Mouse (Mus musculus): Measurements from ENCODE around the gene Itprid2. TPM values are rescaled to one million over a fixed set of nuclear protein-coding genes. Genes with fewer than 3 reads are reported as not detected.

The Itprid2 gene
- polyA plus RNA-seq, 1 experiment from 2014 or later: 5.1 TPM

GRCm38 (mm10) chr2:79683258-79683657, 48.1 kb downstream of the Itprid2 start:
- H3K4me1 ChIP-seq (ENCODE audit: control insufficient read depth, insufficient read depth, low read length): no peaks in the 10 kb centered on the region
- H3K27me3 ChIP-seq (ENCODE audit: control insufficient read depth, insufficient read depth, low read length): no peaks in the 10 kb centered on the region
- no peak overlapping the region for H3K4me3 ChIP-seq (replicated peaks; ENCODE audit: low read depth, low read length)
- no peak overlapping the region for H3K4me2 ChIP-seq (ENCODE audit: low read length)
- DNase-seq (no peak), ATAC-seq (ENCODE audit: low FRiP score, low TSS enrichment) (no peak)
- 82% methylated on average over 4 of the region's 4 CpGs for WGBS
- no peaks in the 10 kb centered on the region for H3K9me3 ChIP-seq (ENCODE audit: control insufficient read depth, low read length)
- no peak overlapping the region for H3K27ac ChIP-seq (replicated peaks; ENCODE audit: low read depth, low read length)
- H3K9ac ChIP-seq (replicated peaks; ENCODE audit: low read length): no peak overlapping the region
- no peaks in the 10 kb centered on the region for H3K36me3 ChIP-seq (ENCODE audit: control insufficient read depth, insufficient read depth, low read length)

- DNase-seq (no peak), ATAC-seq (ENCODE audit: low FRiP score, low TSS enrichment) (no peak)
- no peak overlapping the region for H3K27ac ChIP-seq (replicated peaks; ENCODE audit: low read depth, low read length)
- H3K9me3 ChIP-seq (ENCODE audit: control insufficient read depth, low read length): no peaks in the 10 kb centered on the region
- H3K27me3 ChIP-seq (ENCODE audit: control insufficient read depth, insufficient read depth, low read length): no peaks in the 10 kb centered on the region
- H3K4me3 ChIP-seq (replicated peaks; ENCODE audit: low read depth, low read length): no peak overlapping the region
- H3K4me1 ChIP-seq (ENCODE audit: control insufficient read depth, insufficient read depth, low read length): no peaks in the 10 kb centered on the region
- no peak overlapping the region for H3K4me2 ChIP-seq (ENCODE audit: low read length)
- WGBS: 86% methylated on average over 3 of the region's 3 CpGs
- H3K9ac ChIP-seq (replicated peaks; ENCODE audit: low read length): no peak overlapping the region
- H3K36me3 ChIP-seq (ENCODE audit: control insufficient read depth, insufficient read depth, low read length): no peaks in the 10 kb centered on the region
Measured at GRCm38 (mm10) chr2:79690838-79691237, 55.7 kb downstream of the Itprid2 start.

GRCm38 (mm10) chr2:79695190-79695589, 60.0 kb downstream of the Itprid2 start:
- Histone ChIP-seq H3K4me2 (ENCODE audit: low read length) (no peak overlapping the region), H3K36me3 (ENCODE audit: control insufficient read depth, insufficient read depth, low read length) (no peaks in the 10 kb centered on the region), H3K27ac (replicated peaks; ENCODE audit: low read depth, low read length) (no peak overlapping the region), H3K4me1 (ENCODE audit: control insufficient read depth, insufficient read depth, low read length) (no peaks in the 10 kb centered on the region), H3K27me3 (ENCODE audit: control insufficient read depth, insufficient read depth, low read length) (no peaks in the 10 kb centered on the region), H3K4me3 (replicated peaks; ENCODE audit: low read depth, low read length) (no peak overlapping the region), H3K9ac (replicated peaks; ENCODE audit: low read length) (no peak overlapping the region), H3K9me3 (ENCODE audit: control insufficient read depth, low read length) (no peaks in the 10 kb centered on the region)
- ATAC-seq (ENCODE audit: low FRiP score, low TSS enrichment): no peak
- WGBS: 93% methylated on average over 4 of the region's 4 CpGs
- DNase-seq: no peak

GRCm38 (mm10) chr2:79695939-79696338, 60.8 kb downstream of the Itprid2 start:
- Histone ChIP-seq H3K36me3 (ENCODE audit: control insufficient read depth, insufficient read depth, low read length) (no peaks in the 10 kb centered on the region), H3K27me3 (ENCODE audit: control insufficient read depth, insufficient read depth, low read length) (no peaks in the 10 kb centered on the region), H3K9me3 (ENCODE audit: control insufficient read depth, low read length) (no peaks in the 10 kb centered on the region), H3K4me3 (replicated peaks; ENCODE audit: low read depth, low read length) (no peak overlapping the region), H3K9ac (replicated peaks; ENCODE audit: low read length) (no peak overlapping the region), H3K27ac (replicated peaks; ENCODE audit: low read depth, low read length) (no peak overlapping the region), H3K4me2 (ENCODE audit: low read length) (no peak overlapping the region), H3K4me1 (ENCODE audit: control insufficient read depth, insufficient read depth, low read length) (no peaks in the 10 kb centered on the region)
- DNase-seq (no peak), ATAC-seq (ENCODE audit: low FRiP score, low TSS enrichment) (no peak)
- 92% methylated on average over 12 of the region's 12 CpGs for WGBS

- no peak overlapping the region for H3K27ac ChIP-seq (replicated peaks; ENCODE audit: low read depth, low read length)
- H3K27me3 ChIP-seq (ENCODE audit: control insufficient read depth, insufficient read depth, low read length): no peaks in the 10 kb centered on the region
- no peak overlapping the region for H3K4me2 ChIP-seq (ENCODE audit: low read length)
- no peak overlapping the region for H3K9ac ChIP-seq (replicated peaks; ENCODE audit: low read length)
- no peaks in the 10 kb centered on the region for H3K9me3 ChIP-seq (ENCODE audit: control insufficient read depth, low read length)
- H3K4me1 ChIP-seq (ENCODE audit: control insufficient read depth, insufficient read depth, low read length): no peaks in the 10 kb centered on the region
- no peak for DNase-seq
- H3K4me3 ChIP-seq (replicated peaks; ENCODE audit: low read depth, low read length): no peak overlapping the region
- ATAC-seq (ENCODE audit: low FRiP score, low TSS enrichment): no peak
- 89% methylated on average over 10 of the region's 10 CpGs for WGBS
- no peaks in the 10 kb centered on the region for H3K36me3 ChIP-seq (ENCODE audit: control insufficient read depth, insufficient read depth, low read length)
Measured at GRCm38 (mm10) chr2:79696478-79697230, 61.5 kb downstream of the Itprid2 start.

GRCm38 (mm10) chr2:79698166-79698565, 63.0 kb downstream of the Itprid2 start:
- Histone ChIP-seq H3K4me2 (ENCODE audit: low read length) (no peak overlapping the region), H3K27ac (replicated peaks; ENCODE audit: low read depth, low read length) (no peak overlapping the region), H3K9me3 (ENCODE audit: control insufficient read depth, low read length) (no peaks in the 10 kb centered on the region), H3K4me3 (replicated peaks; ENCODE audit: low read depth, low read length) (no peak overlapping the region), H3K4me1 (ENCODE audit: control insufficient read depth, insufficient read depth, low read length) (no peaks in the 10 kb centered on the region), H3K27me3 (ENCODE audit: control insufficient read depth, insufficient read depth, low read length) (no peaks in the 10 kb centered on the region), H3K36me3 (ENCODE audit: control insufficient read depth, insufficient read depth, low read length) (no peaks in the 10 kb centered on the region), H3K9ac (replicated peaks; ENCODE audit: low read length) (no peak overlapping the region)
- DNase-seq (no peak), ATAC-seq (ENCODE audit: low FRiP score, low TSS enrichment) (no peak)
- 80% methylated on average over 2 of the region's 2 CpGs for WGBS

GRCm38 (mm10) chr2:79704773-79705172, 69.6 kb downstream of the Itprid2 start:
- Histone ChIP-seq H3K9me3 (ENCODE audit: control insufficient read depth, low read length) (no peaks in the 10 kb centered on the region), H3K4me2 (ENCODE audit: low read length) (no peak overlapping the region), H3K36me3 (ENCODE audit: control insufficient read depth, insufficient read depth, low read length) (no peaks in the 10 kb centered on the region), H3K4me1 (ENCODE audit: control insufficient read depth, insufficient read depth, low read length) (no peaks in the 10 kb centered on the region), H3K27me3 (ENCODE audit: control insufficient read depth, insufficient read depth, low read length) (no peaks in the 10 kb centered on the region), H3K9ac (replicated peaks; ENCODE audit: low read length) (no peak overlapping the region), H3K27ac (replicated peaks; ENCODE audit: low read depth, low read length) (no peak overlapping the region), H3K4me3 (replicated peaks; ENCODE audit: low read depth, low read length) (no peak overlapping the region)
- ATAC-seq (ENCODE audit: low FRiP score, low TSS enrichment): no peak
- 87% methylated on average over 2 of the region's 2 CpGs for WGBS
- no peak for DNase-seq

GRCm38 (mm10) chr2:79707575-79707974, 72.4 kb downstream of the Itprid2 start, which contains the start of gene Ppp1r1c:
Ppp1r1c (plus strand) TSS chr2:79707780.
- 0 out of 2 replicates have a peak within 1 kb of the TSS, but pooled peaks have one; percentile 2 for H3K27ac ChIP-seq (replicated peaks; ENCODE audit: low read depth, low read length)
- ATAC-seq (ENCODE audit: low FRiP score, low TSS enrichment) (no peak), DNase-seq (peak; percentile 42)
- H3K9me3 ChIP-seq (ENCODE audit: control insufficient read depth, low read length): no peaks in the 10 kb centered on the region
- H3K27me3 ChIP-seq (ENCODE audit: control insufficient read depth, insufficient read depth, low read length): no peaks in the 10 kb centered on the region
- 70% methylated on average over 6 of the region's 6 CpGs for WGBS
- no peaks in the 10 kb centered on the region for H3K4me1 ChIP-seq (ENCODE audit: control insufficient read depth, insufficient read depth, low read length)
- no peak within 1 kb of the TSS for H3K9ac ChIP-seq (replicated peaks; ENCODE audit: low read length)
- H3K4me3 ChIP-seq (replicated peaks; ENCODE audit: low read depth, low read length): no peak within 1 kb of the TSS
- H3K36me3 ChIP-seq (ENCODE audit: control insufficient read depth, insufficient read depth, low read length): no peaks in the 10 kb centered on the region
- no peak within 1 kb of the TSS for H3K4me2 ChIP-seq (ENCODE audit: low read length)

- H3K4me3 ChIP-seq (replicated peaks; ENCODE audit: low read depth, low read length): no peak overlapping the region
- H3K27ac ChIP-seq (replicated peaks; ENCODE audit: low read depth, low read length): no peak overlapping the region
- H3K9me3 ChIP-seq (ENCODE audit: control insufficient read depth, low read length): no peaks in the 10 kb centered on the region
- DNase-seq (no peak), ATAC-seq (ENCODE audit: low FRiP score, low TSS enrichment) (no peak)
- H3K27me3 ChIP-seq (ENCODE audit: control insufficient read depth, insufficient read depth, low read length): no peaks in the 10 kb centered on the region
- 91% methylated on average over 3 of the region's 3 CpGs for WGBS
- H3K36me3 ChIP-seq (ENCODE audit: control insufficient read depth, insufficient read depth, low read length): no peaks in the 10 kb centered on the region
- no peak overlapping the region for H3K9ac ChIP-seq (replicated peaks; ENCODE audit: low read length)
- no peak overlapping the region for H3K4me2 ChIP-seq (ENCODE audit: low read length)
- H3K4me1 ChIP-seq (ENCODE audit: control insufficient read depth, insufficient read depth, low read length): no peaks in the 10 kb centered on the region
Measured at GRCm38 (mm10) chr2:79713662-79714091, 78.5 kb downstream of the Itprid2 start.

Measured in midbrain, embryonic 14.5 days (tissue).